Mouse (Mus musculus): Measurements from ENCODE around the gene Ldlrad3. TPM values are rescaled to one million over a fixed set of nuclear protein-coding genes. Genes with fewer than 3 reads are reported as not detected.

Ldlrad3 gene
- polyA plus RNA-seq, 1 experiment = 1.3 TPM

- Histone ChIP-seq H3K27me3 (ENCODE audit: control insufficient read depth, insufficient read depth, low read length) (no peaks in the 10 kb centered on the region), H3K4me1 (ENCODE audit: control insufficient read depth, insufficient read depth, insufficient read length, low read length) (no peaks in the 10 kb centered on the region; the same call in 1 of the 2 replicates), H3K27ac (ENCODE audit: insufficient read depth, low read depth, low read length) (no peak overlapping the region), H3K36me3 (ENCODE audit: control insufficient read depth, insufficient read depth, low read length) (no peaks in the 10 kb centered on the region), H3K4me3 (ENCODE audit: low read depth, low read length) (no peak overlapping the region)
- TF ChIP-seq POLR2A (IDR thresholded peaks at IDR 0.05; ENCODE audit: low read depth, low read length) = no peak
- TF ChIP-seq CTCF (IDR thresholded peaks at IDR 0.05; ENCODE audit: extremely low read depth, insufficient read length, insufficient replicate concordance, low read depth, low read length) = no peak
- 83% methylated on average over 9 of the region's 9 CpGs for WGBS
Measured at GRCm38 (mm10) chr2:101983853-101984543, 202.2 kb downstream of the Ldlrad3 start.

- no peak overlapping the region for H3K27ac ChIP-seq (ENCODE audit: insufficient read depth, low read depth, low read length)
- H3K4me1 ChIP-seq (ENCODE audit: control insufficient read depth, insufficient read depth, insufficient read length, low read length) = no peaks in the 10 kb centered on the region; the same call in 1 of the 2 replicates
- no peak for TF ChIP-seq POLR2A (IDR thresholded peaks at IDR 0.05; ENCODE audit: low read depth, low read length)
- no peak for TF ChIP-seq CTCF (IDR thresholded peaks at IDR 0.05; ENCODE audit: extremely low read depth, insufficient read length, insufficient replicate concordance, low read depth, low read length)
- H3K4me3 ChIP-seq (ENCODE audit: low read depth, low read length) = no peak overlapping the region
- WGBS = 72% methylated on average over 15 of the region's 15 CpGs
- no peaks in the 10 kb centered on the region for H3K27me3 ChIP-seq (ENCODE audit: control insufficient read depth, insufficient read depth, low read length)
- H3K36me3 ChIP-seq (ENCODE audit: control insufficient read depth, insufficient read depth, low read length) = no peaks in the 10 kb centered on the region
Measured at GRCm38 (mm10) chr2:101983082-101983852, 202.9 kb downstream of the Ldlrad3 start.

GRCm38 (mm10) chr2:101981964-101982498, 204.2 kb downstream of the Ldlrad3 start:
- no peaks in the 10 kb centered on the region; the same call in 1 of the 2 replicates for H3K4me1 ChIP-seq (ENCODE audit: control insufficient read depth, insufficient read depth, insufficient read length, low read length)
- no peak overlapping the region for H3K27ac ChIP-seq (ENCODE audit: insufficient read depth, low read depth, low read length)
- 78% methylated on average over 6 of the region's 6 CpGs for WGBS
- no peaks in the 10 kb centered on the region for H3K27me3 ChIP-seq (ENCODE audit: control insufficient read depth, insufficient read depth, low read length)
- no peak overlapping the region for H3K4me3 ChIP-seq (ENCODE audit: low read depth, low read length)
- H3K36me3 ChIP-seq (ENCODE audit: control insufficient read depth, insufficient read depth, low read length) = no peaks in the 10 kb centered on the region
- TF ChIP-seq CTCF (IDR thresholded peaks at IDR 0.05; ENCODE audit: extremely low read depth, insufficient read length, insufficient replicate concordance, low read depth, low read length) = no peak
- no peak for TF ChIP-seq POLR2A (IDR thresholded peaks at IDR 0.05; ENCODE audit: low read depth, low read length)

GRCm38 (mm10) chr2:101981211-101981610, 205.0 kb downstream of the Ldlrad3 start:
- 85% methylated on average over 2 of the region's 2 CpGs for WGBS
- Histone ChIP-seq H3K27ac (ENCODE audit: insufficient read depth, low read depth, low read length) (no peak overlapping the region), H3K4me3 (ENCODE audit: low read depth, low read length) (no peak overlapping the region), H3K36me3 (ENCODE audit: control insufficient read depth, insufficient read depth, low read length) (no peaks in the 10 kb centered on the region), H3K4me1 (ENCODE audit: control insufficient read depth, insufficient read depth, insufficient read length, low read length) (no peaks in the 10 kb centered on the region; the same call in 1 of the 2 replicates), H3K27me3 (ENCODE audit: control insufficient read depth, insufficient read depth, low read length) (no peaks in the 10 kb centered on the region)
- TF ChIP-seq POLR2A (IDR thresholded peaks at IDR 0.05; ENCODE audit: low read depth, low read length) = no peak
- TF ChIP-seq CTCF (IDR thresholded peaks at IDR 0.05; ENCODE audit: extremely low read depth, insufficient read length, insufficient replicate concordance, low read depth, low read length) = no peak

- Histone ChIP-seq H3K27me3 (ENCODE audit: control insufficient read depth, insufficient read depth, low read length) (no peaks in the 10 kb centered on the region), H3K36me3 (ENCODE audit: control insufficient read depth, insufficient read depth, low read length) (no peaks in the 10 kb centered on the region), H3K4me1 (ENCODE audit: control insufficient read depth, insufficient read depth, insufficient read length, low read length) (no peaks in the 10 kb centered on the region), H3K27ac (ENCODE audit: insufficient read depth, low read depth, low read length) (no peak overlapping the region), H3K4me3 (ENCODE audit: low read depth, low read length) (no peak overlapping the region)
- WGBS = 94% methylated on average over 8 of the region's 8 CpGs
- TF ChIP-seq CTCF (IDR thresholded peaks at IDR 0.05; ENCODE audit: extremely low read depth, insufficient read length, insufficient replicate concordance, low read depth, low read length) (no peak), POLR2A (IDR thresholded peaks at IDR 0.05; ENCODE audit: low read depth, low read length) (no peak)
Measured at GRCm38 (mm10) chr2:101980456-101980947, 205.7 kb downstream of the Ldlrad3 start.

GRCm38 (mm10) chr2:101978534-101979525, 207.4 kb downstream of the Ldlrad3 start:
- WGBS = 70% methylated on average over 21 of the region's 21 CpGs

More at GRCm38 (mm10) chr2:101978534-101979525, 207.4 kb downstream of the Ldlrad3 start:
- TF ChIP-seq CTCF (IDR thresholded peaks at IDR 0.05; ENCODE audit: extremely low read depth, insufficient read length, insufficient replicate concordance, low read depth, low read length) (no peak), POLR2A (IDR thresholded peaks at IDR 0.05; ENCODE audit: low read depth, low read length) (no peak)
- no peak overlapping the region for H3K4me3 ChIP-seq (ENCODE audit: low read depth, low read length)
- H3K4me1 ChIP-seq (ENCODE audit: control insufficient read depth, insufficient read depth, insufficient read length, low read length) = no peaks in the 10 kb centered on the region
- H3K27ac ChIP-seq (ENCODE audit: insufficient read depth, low read depth, low read length) = no peak overlapping the region
- no peaks in the 10 kb centered on the region for H3K36me3 ChIP-seq (ENCODE audit: control insufficient read depth, insufficient read depth, low read length)
- no peaks in the 10 kb centered on the region for H3K27me3 ChIP-seq (ENCODE audit: control insufficient read depth, insufficient read depth, low read length)
